Mouse (Mus musculus) embryonic fibroblast, embryonic 13.5 days (primary cell): ENCODE results near the gene Mcrip2.

Experiments used
- CTCF ChIP-seq: IDR thresholded peaks from 2 replicates; pipeline ENCODE4 v1.5.1; 2011; ENCODE audit warnings: mild to moderate bottlenecking, control low read depth, low read length, moderate library complexity, borderline replicate concordance; ENCODE audit not compliant: insufficient read depth
- POLR2A ChIP-seq: IDR thresholded peaks from 2 replicates; pipeline ENCODE4 v1.6.1; 2011; ENCODE audit warnings: low read depth, mild to moderate bottlenecking, control low read depth, low read length, moderate library complexity

DNA sequence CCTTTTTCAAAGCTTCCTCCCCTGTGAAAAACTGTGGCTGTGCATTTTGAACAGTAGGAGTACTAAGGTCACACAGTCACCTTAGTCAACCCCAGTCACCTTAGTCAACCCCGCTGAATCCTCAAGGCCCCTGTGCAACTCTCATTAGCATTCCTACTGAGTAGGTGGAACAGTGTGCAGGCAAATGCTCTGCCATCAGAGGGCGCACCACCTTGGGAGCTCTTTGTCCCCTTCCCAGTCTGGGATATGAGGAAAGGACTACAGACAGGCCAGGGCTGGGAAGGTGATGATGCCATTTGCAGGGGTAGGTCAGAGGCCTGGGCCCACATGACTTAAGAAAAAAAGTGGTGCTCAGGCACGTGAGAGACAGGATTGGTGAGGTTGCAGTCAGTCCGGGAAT is 10.7 kb upstream of the Mcrip2 start:
- TF ChIP-seq CTCF (peak; percentile 40; the same call in 1 of the 2 replicates), POLR2A (no peak)
